Mouse (Mus musculus): ENCODE measurements at regions not wholly inside any gene's neighbourhood (a gene's known extent, or its start where the extent isn't known, plus 50 kb on each side); places are given as distances from the start of the nearest gene placed in this dataset.
A peak's percentile ranks its signal among the peaks of the same experiment; 100 is the strongest.
"Not testable (repeated sequence)": the region's sequence is repeated elsewhere in the genome, so short reads cannot be mapped to it uniquely, and the experiment has no call there.

GRCm38 (mm10) chrX:77424792-77425727 is 85.8 kb upstream of the Tbl1x start:
- TF ChIP-seq CTCF (conservative IDR thresholded peaks at IDR 0.05; ENCODE audit: low read length) = no peak
- TF ChIP-seq POU5F1 (IDR thresholded peaks at IDR 0.05; ENCODE audit: borderline replicate concordance, low read length) = no peak
- no peak for TF ChIP-seq NANOG (IDR thresholded peaks at IDR 0.05; ENCODE audit: borderline replicate concordance, low read length)
- Histone ChIP-seq H3K36me3 (ENCODE audit: insufficient read depth, low read length) (no peaks in the 10 kb centered on the region), H3K9me3 (ENCODE audit: low read length) (no peaks in the 10 kb centered on the region), H3K4me1 (replicated peaks; ENCODE audit: low read depth, low read length) (peaks cover 8% of the 10 kb centered on the region), H3K27me3 (ENCODE audit: insufficient read depth, low read length) (no peaks in the 10 kb centered on the region), H3K4me3 (replicated peaks; ENCODE audit: low read length) (no peak overlapping the region)

GRCm38 (mm10) chrX:77425728-77426102 is 85.1 kb upstream of the Tbl1x start:
- H3K9me3 ChIP-seq (ENCODE audit: low read length); H3K4me3 ChIP-seq (replicated peaks; ENCODE audit: low read length); H3K36me3 ChIP-seq (ENCODE audit: insufficient read depth, low read length); H3K27me3 ChIP-seq (ENCODE audit: insufficient read depth, low read length); H3K4me1 ChIP-seq (replicated peaks; ENCODE audit: low read depth, low read length): not testable (repeated sequence)

GRCm38 (mm10) chrX:77426836-77427235 is 84.0 kb upstream of the Tbl1x start:
- H3K9me3 ChIP-seq (ENCODE audit: low read length); H3K4me3 ChIP-seq (replicated peaks; ENCODE audit: low read length); H3K27me3 ChIP-seq (ENCODE audit: insufficient read depth, low read length); H3K36me3 ChIP-seq (ENCODE audit: insufficient read depth, low read length): not testable (repeated sequence)
- H3K4me1 ChIP-seq (replicated peaks; ENCODE audit: low read depth, low read length) = peaks cover 16% of the 10 kb centered on the region

- H3K36me3 ChIP-seq (ENCODE audit: insufficient read depth, low read length) = no peaks in the 10 kb centered on the region
- peaks cover 26% of the 10 kb centered on the region for H3K4me1 ChIP-seq (replicated peaks; ENCODE audit: low read depth, low read length)
- H3K9me3 ChIP-seq (ENCODE audit: low read length) = no peaks in the 10 kb centered on the region
- TF ChIP-seq NANOG (IDR thresholded peaks at IDR 0.05; ENCODE audit: borderline replicate concordance, low read length) = no peak
- no peak for TF ChIP-seq POU5F1 (IDR thresholded peaks at IDR 0.05; ENCODE audit: borderline replicate concordance, low read length)
- no peak for TF ChIP-seq CTCF (conservative IDR thresholded peaks at IDR 0.05; ENCODE audit: low read length)
- no peak overlapping the region for H3K4me3 ChIP-seq (replicated peaks; ENCODE audit: low read length)
- no peaks in the 10 kb centered on the region for H3K27me3 ChIP-seq (ENCODE audit: insufficient read depth, low read length)
Measured at GRCm38 (mm10) chrX:77432001-77432565, 78.7 kb upstream of the Tbl1x start.

- 0 out of 2 replicates have a peak overlapping the region, but pooled peaks have one; percentile 17 for H3K4me3 ChIP-seq (replicated peaks; ENCODE audit: low read length)
- no peaks in the 10 kb centered on the region for H3K9me3 ChIP-seq (ENCODE audit: low read length)
- H3K4me1 ChIP-seq (replicated peaks; ENCODE audit: low read depth, low read length) = peaks cover 21% of the 10 kb centered on the region
- TF ChIP-seq NANOG (IDR thresholded peaks at IDR 0.05; ENCODE audit: borderline replicate concordance, low read length) (no peak), CTCF (conservative IDR thresholded peaks at IDR 0.05; ENCODE audit: low read length) (no peak), POU5F1 (IDR thresholded peaks at IDR 0.05; ENCODE audit: borderline replicate concordance, low read length) (no peak)
- H3K27me3 ChIP-seq (ENCODE audit: insufficient read depth, low read length) = no peaks in the 10 kb centered on the region
- no peaks in the 10 kb centered on the region for H3K36me3 ChIP-seq (ENCODE audit: insufficient read depth, low read length)
Measured at GRCm38 (mm10) chrX:77432846-77433810, 77.7 kb upstream of the Tbl1x start.

GRCm38 (mm10) chrX:77433811-77434192 is 77.0 kb upstream of the Tbl1x start:
- Histone ChIP-seq H3K9me3 (ENCODE audit: low read length) (no peaks in the 10 kb centered on the region), H3K4me1 (replicated peaks; ENCODE audit: low read depth, low read length) (peaks cover 21% of the 10 kb centered on the region), H3K27me3 (ENCODE audit: insufficient read depth, low read length) (no peaks in the 10 kb centered on the region), H3K36me3 (ENCODE audit: insufficient read depth, low read length) (no peaks in the 10 kb centered on the region), H3K4me3 (replicated peaks; ENCODE audit: low read length) (0 out of 2 replicates have a peak overlapping the region, but pooled peaks have one; percentile 17)
- TF ChIP-seq POU5F1 (IDR thresholded peaks at IDR 0.05; ENCODE audit: borderline replicate concordance, low read length) (no peak), CTCF (conservative IDR thresholded peaks at IDR 0.05; ENCODE audit: low read length) (no peak), NANOG (IDR thresholded peaks at IDR 0.05; ENCODE audit: borderline replicate concordance, low read length) (no peak)

GRCm38 (mm10) chrX:77443852-77444492 is 66.8 kb upstream of the Tbl1x start:
- Histone ChIP-seq H3K4me1 (replicated peaks; ENCODE audit: low read depth, low read length) (peaks cover 26% of the 10 kb centered on the region), H3K36me3 (ENCODE audit: insufficient read depth, low read length) (no peaks in the 10 kb centered on the region), H3K4me3 (replicated peaks; ENCODE audit: low read length) (no peak overlapping the region), H3K27me3 (ENCODE audit: insufficient read depth, low read length) (no peaks in the 10 kb centered on the region), H3K9me3 (ENCODE audit: low read length) (no peaks in the 10 kb centered on the region)
- TF ChIP-seq NANOG (IDR thresholded peaks at IDR 0.05; ENCODE audit: borderline replicate concordance, low read length) = no peak
- no peak for TF ChIP-seq POU5F1 (IDR thresholded peaks at IDR 0.05; ENCODE audit: borderline replicate concordance, low read length)
- TF ChIP-seq CTCF (conservative IDR thresholded peaks at IDR 0.05; ENCODE audit: low read length) = no peak

- no peaks in the 10 kb centered on the region for H3K9me3 ChIP-seq (ENCODE audit: low read length)
- H3K4me1 ChIP-seq (replicated peaks; ENCODE audit: low read depth, low read length) = peaks cover 26% of the 10 kb centered on the region
- H3K4me3 ChIP-seq (replicated peaks; ENCODE audit: low read length) = no peak overlapping the region
- H3K36me3 ChIP-seq (ENCODE audit: insufficient read depth, low read length) = no peaks in the 10 kb centered on the region
- TF ChIP-seq CTCF (conservative IDR thresholded peaks at IDR 0.05; ENCODE audit: low read length) (no peak), NANOG (IDR thresholded peaks at IDR 0.05; ENCODE audit: borderline replicate concordance, low read length) (no peak), POU5F1 (IDR thresholded peaks at IDR 0.05; ENCODE audit: borderline replicate concordance, low read length) (no peak)
- no peaks in the 10 kb centered on the region for H3K27me3 ChIP-seq (ENCODE audit: insufficient read depth, low read length)
Measured at GRCm38 (mm10) chrX:77446755-77447154, 64.1 kb upstream of the Tbl1x start.

Data from E14TG2a.4 (cell line).